Mouse (Mus musculus) neural tube, embryonic 13.5 days (tissue): ENCODE results near the gene Bcl2. TPM values are rescaled to one million over a fixed set of nuclear protein-coding genes. Genes with fewer than 3 reads are reported as not detected.

Source experiments
- ATAC-seq: fragments of 200-750 bp; cut with Nextera tagmentation; 2 replicates; pipeline ENCODE4 v1.8.0; 2017; ENCODE audit warnings: low read depth, mild to moderate bottlenecking, moderate TSS enrichment, moderate library complexity
- H3K27ac ChIP-seq: fragments of 300-500 bp; sonication (generic); replicated peaks from 2 replicates; pipeline ENCODE4 v1.5.1; 2015; ENCODE audit warnings: moderate library complexity, mild to moderate bottlenecking, inconsistent platforms
- H3K27me3 ChIP-seq: fragments of 300-500 bp; sonication (generic); 2 replicates; pipeline ENCODE4 v1.6.1; 2015; ENCODE audit warnings: mild to moderate bottlenecking, inconsistent platforms
- H3K36me3 ChIP-seq: fragments of 300-500 bp; sonication (generic); 2 replicates; pipeline ENCODE4 v1.6.1; 2015; ENCODE audit warnings: mild to moderate bottlenecking, inconsistent platforms
- H3K4me1 ChIP-seq: fragments of 300-500 bp; sonication (generic); replicated peaks from 2 replicates; pipeline ENCODE4 v1.6.1; 2015; ENCODE audit warnings: inconsistent platforms
- H3K4me2 ChIP-seq: fragments of 300-500 bp; sonication (generic); 2 replicates; pipeline ENCODE4 v1.6.1; 2015; ENCODE audit warnings: inconsistent platforms, mild to moderate bottlenecking, moderate library complexity
- H3K4me3 ChIP-seq: fragments of 300-500 bp; sonication (generic); 2 replicates; pipeline ENCODE4 v1.5.1; 2015; ENCODE audit warnings: mild to moderate bottlenecking, inconsistent platforms
- H3K9ac ChIP-seq: fragments of 300-500 bp; sonication (generic); 2 replicates; pipeline ENCODE4 v1.6.1; 2015; ENCODE audit warnings: moderate library complexity, mild to moderate bottlenecking, inconsistent platforms
- H3K9me3 ChIP-seq: fragments of 300-500 bp; sonication (generic); 2 replicates; pipeline ENCODE4 v1.6.1; 2016; ENCODE audit warnings: inconsistent platforms
- WGBS: fragments of 180-500 bp; shearing (Covaris S2); methylation state at CpG from one replicate; pipeline ENCODE4 v1.1.7; 2015; 5-methylcytosine and 5-hydroxymethylcytosine counted together
- polyA plus RNA-seq: library from polyadenylated mRNA; unstranded; fragments of >200 nt; fragmentation: Nextera tagmentation; extraction: Ambion mirVana; gene quantifications from 2 replicates; pipeline ENCODE4 v1.2.1, GENCODE M21; 2015

Bcl2 gene
- polyA plus RNA-seq, 1 experiment from 2014 or later, result 14.9 TPM

DNA sequence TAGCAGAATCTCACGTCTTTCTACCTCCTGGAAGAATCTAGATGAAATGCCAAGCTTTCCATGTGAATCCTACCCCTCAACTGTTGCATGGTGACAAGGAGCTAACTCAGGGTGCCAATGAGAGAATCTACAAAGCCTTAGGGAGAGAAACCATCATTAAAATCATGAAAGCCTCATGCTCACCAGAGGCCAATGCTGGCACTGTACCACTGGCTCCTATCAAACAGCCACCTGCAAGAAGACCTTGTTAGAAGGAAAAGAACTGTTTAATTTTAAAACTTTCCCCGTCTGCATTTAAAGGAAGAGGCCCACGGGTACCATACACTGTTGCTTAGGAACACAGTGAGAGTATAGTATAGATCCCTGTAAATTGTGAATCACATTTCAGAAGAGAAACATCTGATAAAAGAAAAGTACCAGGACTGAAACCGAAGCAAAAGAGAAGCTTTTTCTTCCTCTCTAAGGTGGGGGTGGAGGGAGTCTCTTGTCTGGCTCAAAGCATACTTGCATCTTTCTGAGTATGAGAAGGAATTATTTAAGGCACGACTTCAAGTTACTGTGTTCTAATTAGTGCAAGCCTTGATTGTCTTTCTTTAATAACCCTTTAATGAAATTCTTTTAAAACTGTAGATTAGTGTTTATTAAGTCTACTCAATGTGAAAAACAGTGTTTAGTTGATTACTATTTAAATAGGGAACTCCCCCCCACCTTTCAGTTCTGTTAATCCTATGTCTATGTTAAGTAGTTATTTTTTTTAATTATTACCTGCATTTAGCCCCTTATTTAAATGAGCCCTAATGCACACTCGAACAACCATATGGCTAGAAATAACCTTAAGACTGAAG, 6.8 kb downstream of the Bcl2 start:
- peaks cover 43% of the 10 kb centered on the region for H3K4me1 ChIP-seq
- no peak overlapping the region for H3K9ac ChIP-seq
- H3K4me2 ChIP-seq, result no peak overlapping the region
- no peaks in the 10 kb centered on the region for H3K9me3 ChIP-seq
- H3K36me3 ChIP-seq, result no peaks in the 10 kb centered on the region
- no peak overlapping the region for H3K4me3 ChIP-seq
- 74% methylated on average over 6 of the region's 6 CpGs for WGBS
- H3K27me3 ChIP-seq, result no peaks in the 10 kb centered on the region
- H3K27ac ChIP-seq, result no peak overlapping the region
- ATAC-seq, result no peak

DNA sequence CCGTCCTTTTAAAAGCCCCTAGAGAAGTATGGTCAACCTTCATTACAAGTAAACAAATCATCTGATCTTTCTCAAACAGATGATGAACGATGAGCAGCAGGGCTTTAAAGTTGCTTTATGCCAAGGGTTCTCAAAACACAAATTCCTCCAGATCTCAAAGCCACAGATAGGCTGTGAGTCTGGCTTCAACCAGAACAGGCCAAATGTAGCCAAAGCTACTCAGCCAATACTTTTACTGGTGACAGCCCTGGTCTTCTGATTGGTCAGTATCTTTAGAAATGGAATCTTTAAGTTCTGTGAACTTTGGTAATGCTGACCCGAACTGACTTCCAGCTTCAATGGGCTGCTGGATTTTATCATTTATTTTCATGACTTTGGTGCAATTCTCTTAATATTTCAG, 10.9 kb downstream of the Bcl2 start:
- Histone ChIP-seq H3K4me1 (peaks cover 24% of the 10 kb centered on the region), H3K4me3 (no peak overlapping the region), H3K9me3 (no peaks in the 10 kb centered on the region), H3K36me3 (no peaks in the 10 kb centered on the region), H3K27ac (no peak overlapping the region), H3K4me2 (no peak overlapping the region), H3K27me3 (no peaks in the 10 kb centered on the region), H3K9ac (no peak overlapping the region)
- 63% methylated on average over 3 of the region's 3 CpGs for WGBS
- no peak for ATAC-seq

DNA sequence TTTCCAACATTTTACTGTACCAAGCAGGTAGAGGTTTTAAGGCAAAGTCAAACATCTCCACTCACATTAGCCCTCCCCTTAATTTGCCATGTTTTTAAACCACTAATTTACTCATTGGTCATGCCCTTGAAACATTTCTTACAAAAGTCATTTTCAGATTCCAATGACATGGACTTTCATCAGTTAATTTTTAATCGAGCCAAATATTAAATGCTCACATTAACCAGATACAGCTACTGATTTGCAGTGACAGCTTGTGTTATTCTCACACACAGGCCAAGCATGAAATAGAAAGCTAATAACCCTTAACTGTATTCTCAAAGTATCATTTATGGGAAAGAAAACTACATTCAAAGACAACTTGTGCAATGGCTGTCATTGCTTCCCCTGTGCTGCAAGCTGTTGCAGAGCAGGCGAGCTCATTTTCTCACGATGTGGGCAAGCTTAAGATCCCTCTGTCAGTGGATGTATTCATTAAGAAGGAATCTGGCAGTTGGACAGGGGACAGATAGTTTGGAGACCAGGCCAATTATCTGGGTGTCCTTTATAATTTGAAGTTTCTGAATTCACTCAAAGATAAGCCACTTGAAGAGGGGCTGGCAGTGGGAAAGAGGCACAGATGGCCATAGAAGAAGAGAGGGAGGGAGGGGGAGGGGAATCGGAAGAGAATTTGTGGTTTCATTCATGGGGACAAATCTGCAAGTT, 11.5 kb downstream of the Bcl2 start:
- H3K4me3 ChIP-seq, result no peak overlapping the region
- no peaks in the 10 kb centered on the region for H3K27me3 ChIP-seq
- H3K9ac ChIP-seq, result no peak overlapping the region
- no peaks in the 10 kb centered on the region for H3K36me3 ChIP-seq
- no peak overlapping the region for H3K4me2 ChIP-seq
- no peaks in the 10 kb centered on the region for H3K9me3 ChIP-seq
- WGBS, result 68% methylated on average over 4 of the region's 4 CpGs
- H3K4me1 ChIP-seq, result peaks cover 24% of the 10 kb centered on the region
- no peak overlapping the region for H3K27ac ChIP-seq
- ATAC-seq, result no peak

DNA sequence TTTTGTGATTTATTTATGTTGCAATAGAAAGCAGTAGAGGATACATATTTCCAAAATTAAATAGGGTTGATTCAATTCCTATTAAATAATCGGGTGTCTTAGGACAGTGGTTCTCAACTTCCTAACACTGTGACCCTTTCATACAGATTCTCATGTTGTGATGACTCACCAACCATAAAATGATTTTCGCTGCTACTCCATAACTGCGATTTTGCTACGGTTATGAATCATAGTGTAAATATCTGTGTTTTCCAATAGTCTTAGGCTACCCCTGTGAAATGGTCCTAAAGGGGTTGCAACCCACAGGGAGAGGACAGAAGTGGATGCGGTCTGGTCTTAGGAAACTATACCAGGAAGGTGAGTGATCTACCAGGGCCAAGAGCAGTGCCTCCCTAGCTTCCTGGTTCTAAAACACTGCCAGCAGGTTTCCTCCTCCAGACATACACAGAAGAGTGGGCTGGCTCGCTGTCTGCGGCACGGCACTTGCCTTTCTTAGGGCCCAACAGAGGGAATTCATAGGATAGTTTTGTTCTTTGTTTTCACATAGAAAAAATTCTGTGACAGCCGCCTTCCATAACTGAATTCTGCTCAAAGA, 13.5 kb downstream of the Bcl2 start:
- H3K4me3 ChIP-seq, result no peak overlapping the region
- H3K9ac ChIP-seq, result no peak overlapping the region
- 90% methylated on average over 9 of the region's 9 CpGs for WGBS
- H3K27ac ChIP-seq, result no peak overlapping the region
- H3K9me3 ChIP-seq, result no peaks in the 10 kb centered on the region
- peaks cover 17% of the 10 kb centered on the region for H3K4me1 ChIP-seq
- H3K36me3 ChIP-seq, result no peaks in the 10 kb centered on the region
- H3K27me3 ChIP-seq, result no peaks in the 10 kb centered on the region
- no peak for ATAC-seq
- no peak overlapping the region for H3K4me2 ChIP-seq

DNA sequence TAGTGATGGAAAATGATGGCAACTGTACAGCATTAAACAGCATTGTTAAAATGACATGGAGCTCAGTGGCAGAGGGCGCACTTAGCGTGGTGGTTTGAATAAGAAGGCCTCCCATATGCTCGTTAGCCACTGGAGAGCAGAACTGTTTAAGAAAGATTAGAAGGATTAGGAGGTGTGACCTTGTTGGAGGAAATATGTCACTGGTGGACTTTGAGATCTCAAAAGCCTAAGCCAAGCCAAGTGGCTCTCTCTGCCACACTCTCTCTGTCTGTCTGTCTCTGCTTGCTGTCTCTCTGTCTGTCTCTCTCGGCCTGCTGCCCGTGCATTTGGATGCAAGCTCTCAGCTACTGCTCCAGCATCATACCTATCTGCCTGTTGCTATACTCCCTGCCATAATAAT, 17.6 kb downstream of the Bcl2 start:
- 84% methylated on average over 5 of the region's 5 CpGs for WGBS
- no peak for ATAC-seq
- no peaks in the 10 kb centered on the region for H3K9me3 ChIP-seq

DNA sequence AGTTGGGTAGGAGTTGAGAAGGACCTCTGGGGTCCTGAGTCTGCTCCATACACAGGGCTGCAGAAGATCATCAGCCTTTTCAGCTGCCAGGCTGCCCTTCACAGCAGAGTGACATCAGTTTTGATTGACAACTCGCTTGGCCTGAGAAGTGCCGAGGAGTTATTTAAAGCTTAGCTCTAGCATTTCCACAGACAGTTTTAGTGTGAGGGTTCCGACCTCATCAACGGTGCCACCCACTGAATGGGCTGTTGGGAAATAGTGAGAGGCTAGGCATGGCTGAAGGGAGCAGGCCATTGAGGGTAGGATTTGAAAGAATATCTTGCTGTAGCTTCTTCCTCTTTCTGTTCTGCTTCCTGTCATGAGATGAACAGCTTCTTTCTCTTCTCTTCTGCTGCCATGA, 18.4 kb downstream of the Bcl2 start:
- 86% methylated on average over 4 of the region's 4 CpGs for WGBS
- no peak overlapping the region for H3K4me2 ChIP-seq
- H3K27me3 ChIP-seq, result no peaks in the 10 kb centered on the region
- no peak overlapping the region for H3K27ac ChIP-seq
- no peak for ATAC-seq
- no peaks in the 10 kb centered on the region for H3K36me3 ChIP-seq
- no peak overlapping the region for H3K9ac ChIP-seq
- no peak overlapping the region for H3K4me3 ChIP-seq
- H3K4me1 ChIP-seq, result no peaks in the 10 kb centered on the region
- no peaks in the 10 kb centered on the region for H3K9me3 ChIP-seq

More for the DNA sequence above, 17.6 kb downstream of the Bcl2 start:
- Histone ChIP-seq H3K4me3 (no peak overlapping the region), H3K4me2 (no peak overlapping the region), H3K27ac (no peak overlapping the region), H3K4me1 (peaks cover 4% of the 10 kb centered on the region; the same call in 1 of the 2 replicates), H3K36me3 (no peaks in the 10 kb centered on the region), H3K27me3 (no peaks in the 10 kb centered on the region), H3K9ac (no peak overlapping the region)

DNA sequence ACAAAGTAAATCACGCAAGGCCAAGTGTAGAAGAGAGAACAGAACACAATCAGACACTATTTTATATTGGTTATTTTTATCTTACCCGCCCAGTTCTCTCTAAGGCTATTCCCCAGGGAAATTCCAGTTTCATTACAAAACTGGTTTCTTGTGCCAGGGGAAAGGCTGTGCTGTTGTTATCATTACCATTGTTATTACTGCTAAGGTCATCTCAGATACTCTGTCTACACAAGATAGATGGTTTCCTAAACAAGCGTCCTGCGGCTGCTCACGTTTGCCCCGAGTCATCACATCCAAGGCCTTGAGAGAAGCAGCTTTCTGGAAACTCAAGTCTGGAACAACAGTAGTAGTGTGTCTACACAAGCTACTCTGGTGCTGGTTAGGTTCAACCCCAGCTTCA, 19.8 kb downstream of the Bcl2 start:
- Histone ChIP-seq H3K27me3 (no peaks in the 10 kb centered on the region), H3K4me2 (no peak overlapping the region), H3K4me1 (no peaks in the 10 kb centered on the region), H3K9me3 (no peaks in the 10 kb centered on the region), H3K4me3 (no peak overlapping the region), H3K27ac (no peak overlapping the region), H3K36me3 (no peaks in the 10 kb centered on the region), H3K9ac (no peak overlapping the region)
- no peak for ATAC-seq
- 81% methylated on average over 6 of the region's 6 CpGs for WGBS

DNA sequence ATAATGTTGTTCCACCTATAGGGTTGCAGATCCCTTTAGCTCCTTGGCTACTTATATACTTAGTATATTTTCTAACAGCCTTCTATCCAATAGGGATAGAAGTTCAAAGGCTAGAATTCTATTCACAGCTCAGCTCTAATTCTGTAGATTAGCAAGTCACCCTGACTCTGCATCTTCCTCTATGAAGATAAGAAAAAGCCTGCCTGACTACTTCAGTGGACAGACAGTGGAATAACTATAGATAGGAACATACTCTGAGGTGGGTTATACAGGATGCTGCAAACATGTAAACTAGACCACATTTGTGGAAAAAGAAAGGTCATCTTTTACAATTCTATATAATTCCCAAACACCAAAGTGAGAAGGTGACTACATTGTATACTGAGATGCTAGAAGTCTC, 21.5 kb downstream of the Bcl2 start:
- Histone ChIP-seq H3K36me3 (no peaks in the 10 kb centered on the region), H3K9me3 (no peaks in the 10 kb centered on the region), H3K4me2 (no peak overlapping the region), H3K4me3 (no peak overlapping the region), H3K4me1 (no peaks in the 10 kb centered on the region), H3K27me3 (no peaks in the 10 kb centered on the region), H3K9ac (no peak overlapping the region), H3K27ac (no peak overlapping the region)
- no peak for ATAC-seq

DNA sequence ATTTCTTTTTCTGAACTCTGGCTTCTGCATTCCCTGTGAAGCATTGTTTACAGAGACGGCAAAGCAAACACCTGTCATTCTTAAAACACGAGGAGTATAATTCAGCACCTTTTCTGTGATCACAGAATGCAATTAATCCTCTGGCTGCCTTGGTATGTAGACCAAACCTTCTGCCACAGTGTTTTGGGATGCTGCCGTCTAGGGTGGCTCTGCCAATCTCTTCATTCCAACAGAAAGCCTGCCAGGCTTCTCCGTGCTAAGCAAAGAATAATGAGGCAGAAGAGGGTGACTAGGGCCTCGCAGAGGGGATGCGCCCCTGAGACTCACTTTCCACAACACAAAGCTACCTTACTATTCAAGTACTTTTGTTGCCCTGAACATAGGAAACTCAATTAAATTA, 23.2 kb downstream of the Bcl2 start:
- no peak overlapping the region for H3K4me3 ChIP-seq
- no peaks in the 10 kb centered on the region for H3K27me3 ChIP-seq
- no peaks in the 10 kb centered on the region for H3K36me3 ChIP-seq
- H3K27ac ChIP-seq, result no peak overlapping the region
- no peaks in the 10 kb centered on the region for H3K9me3 ChIP-seq
- ATAC-seq, result no peak
- H3K9ac ChIP-seq, result no peak overlapping the region
- no peaks in the 10 kb centered on the region for H3K4me1 ChIP-seq
- 79% methylated on average over 6 of the region's 6 CpGs for WGBS
- no peak overlapping the region for H3K4me2 ChIP-seq

DNA sequence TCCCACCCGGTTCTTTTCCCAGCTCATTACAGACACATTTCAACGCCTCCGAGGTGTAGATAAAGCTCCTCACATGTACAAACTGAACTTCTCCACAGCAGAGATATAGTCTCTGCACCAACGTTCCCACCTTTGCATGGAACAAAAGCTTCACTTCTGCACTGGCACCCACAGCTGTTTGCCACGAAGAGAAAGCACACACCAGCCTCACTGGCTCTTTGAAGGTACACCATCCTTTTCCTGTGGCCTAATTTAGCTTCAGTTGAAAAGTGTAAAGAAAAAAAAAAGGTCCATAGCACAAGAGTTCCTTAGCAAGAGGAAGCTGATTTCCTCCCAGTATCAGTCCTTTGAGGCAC, 25.9 kb downstream of the Bcl2 start:
- H3K27ac ChIP-seq, result no peak overlapping the region
- no peaks in the 10 kb centered on the region for H3K4me1 ChIP-seq
- H3K36me3 ChIP-seq, result no peaks in the 10 kb centered on the region
- no peak overlapping the region for H3K4me3 ChIP-seq
- H3K4me2 ChIP-seq, result no peak overlapping the region
- ATAC-seq, result no peak
- H3K9me3 ChIP-seq, result no peaks in the 10 kb centered on the region
- no peaks in the 10 kb centered on the region for H3K27me3 ChIP-seq
- H3K9ac ChIP-seq, result no peak overlapping the region
- 85% methylated on average over 5 of the region's 5 CpGs for WGBS

DNA sequence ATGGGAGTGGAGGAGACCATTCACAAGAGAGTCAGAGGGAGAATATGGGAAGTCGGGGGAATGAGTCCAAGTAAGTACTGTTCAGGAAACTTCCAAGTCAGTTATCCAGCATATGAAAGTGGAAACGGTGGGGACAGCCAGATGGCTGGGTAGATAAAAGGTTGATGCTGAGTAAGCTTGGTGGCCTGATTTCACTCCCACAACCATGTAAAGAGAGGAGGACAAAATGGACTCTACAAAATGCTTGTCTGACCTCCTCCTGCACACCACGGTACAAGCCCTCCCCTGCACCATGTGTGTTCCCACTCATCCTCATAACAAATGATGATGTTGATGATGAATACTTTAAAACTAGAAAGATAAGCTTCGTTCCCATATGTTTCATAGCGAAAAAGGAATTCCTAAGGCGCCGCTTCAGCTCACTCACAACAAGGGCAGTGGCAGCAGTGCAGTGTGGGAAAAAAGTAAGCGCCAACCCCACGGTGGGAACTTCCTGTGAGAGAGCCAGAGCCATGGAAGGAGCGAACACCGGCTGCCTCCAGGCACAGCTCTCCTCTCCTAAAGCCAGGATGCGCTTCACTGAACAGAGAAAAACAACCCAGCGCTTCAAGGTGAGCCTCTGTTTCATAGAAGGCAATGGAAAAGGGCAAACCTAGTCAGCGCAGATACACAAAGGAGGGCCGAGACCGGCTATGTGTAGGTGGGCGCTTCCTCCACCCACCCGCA, 26.5 kb downstream of the Bcl2 start:
- ATAC-seq, result no peak
- WGBS, result 90% methylated on average over 18 of the region's 18 CpGs

DNA sequence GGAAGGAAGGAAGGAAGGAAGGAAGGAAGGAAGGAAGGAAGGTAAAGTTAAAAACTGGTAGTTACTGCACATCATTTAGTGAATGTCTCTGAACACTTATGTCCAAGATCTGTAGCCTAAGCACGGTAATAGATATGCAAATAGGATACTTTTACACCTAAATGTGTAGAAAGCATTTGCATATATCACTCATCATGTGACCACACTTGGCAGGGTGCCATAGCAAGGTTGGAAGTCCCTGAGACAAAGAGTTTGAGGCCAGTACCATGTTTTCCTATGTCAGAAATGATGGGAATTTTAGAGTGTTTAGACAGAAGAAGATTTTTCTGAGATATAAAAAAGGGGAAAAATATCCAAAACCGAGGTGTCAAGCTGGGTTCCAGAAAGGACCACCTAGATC, 28.4 kb downstream of the Bcl2 start:
- ATAC-seq, result no peak
- no peak overlapping the region for H3K27ac ChIP-seq

More for the DNA sequence above, 26.5 kb downstream of the Bcl2 start:
- Histone ChIP-seq H3K4me2 (no peak overlapping the region), H3K27ac (no peak overlapping the region), H3K4me1 (no peaks in the 10 kb centered on the region), H3K27me3 (no peaks in the 10 kb centered on the region), H3K9me3 (no peaks in the 10 kb centered on the region), H3K9ac (no peak overlapping the region), H3K36me3 (no peaks in the 10 kb centered on the region), H3K4me3 (no peak overlapping the region)

More for the DNA sequence above, 28.4 kb downstream of the Bcl2 start:
- H3K9me3 ChIP-seq, result no peaks in the 10 kb centered on the region
- no peaks in the 10 kb centered on the region for H3K4me1 ChIP-seq
- H3K27me3 ChIP-seq, result no peaks in the 10 kb centered on the region
- no peak overlapping the region for H3K9ac ChIP-seq
- H3K36me3 ChIP-seq, result no peaks in the 10 kb centered on the region
- WGBS, result 54% methylated on average over 2 of the region's 2 CpGs
- no peak overlapping the region for H3K4me3 ChIP-seq
- no peak overlapping the region for H3K4me2 ChIP-seq
